Mouse (Mus musculus) testis, adult 2 months (tissue): Measurements from ENCODE around the gene Tuba1a.

Experiments
- CTCF ChIP-seq: fragments of 200-500 bp; IDR thresholded peaks from 2 replicates; pipeline ENCODE4 v1.5.1; 2012; ENCODE audit warnings: low read depth, mild to moderate bottlenecking, inconsistent platforms, low read length, moderate library complexity; ENCODE audit not compliant: control insufficient read depth, insufficient read depth, insufficient replicate concordance
- POLR2A ChIP-seq: fragments of 200-500 bp; IDR thresholded peaks from 2 replicates; pipeline ENCODE4 v1.6.1; 2012; ENCODE audit warnings: low read depth, mild to moderate bottlenecking, inconsistent platforms, low read length, moderate library complexity; ENCODE audit not compliant: control insufficient read depth

DNA sequence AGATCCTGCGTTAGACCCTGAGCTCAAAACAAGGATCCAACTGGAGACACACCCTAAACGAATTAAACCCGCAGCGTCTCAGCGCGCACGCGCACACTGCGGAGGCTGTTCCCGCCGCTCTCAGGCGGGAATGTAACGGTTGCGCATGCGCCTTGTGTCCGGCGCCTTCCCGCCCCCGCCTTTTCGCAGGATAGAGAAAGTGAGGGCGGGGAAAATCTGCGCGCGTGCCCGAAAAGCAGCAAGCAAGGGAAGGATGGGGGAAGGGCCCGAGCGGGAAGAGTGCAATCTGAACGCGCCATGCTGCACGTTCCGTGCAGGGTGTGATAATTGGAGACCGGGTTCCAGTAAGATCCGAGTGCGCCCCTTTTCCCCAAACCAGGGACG, 19.7 kb downstream of the Tuba1a start:
- TF ChIP-seq CTCF (0 out of 2 replicates have a peak, but pooled peaks have one; percentile 13), POLR2A (peak; percentile 69)
